Mouse (Mus musculus) limb, embryonic 12.5 days (tissue): ENCODE measurements around the gene Hes2. TPM values are rescaled to one million over a fixed set of nuclear protein-coding genes. Genes with fewer than 3 reads are reported as not detected.
A peak's percentile ranks its signal among the peaks of the same experiment; 100 is the strongest.

Experiments used
- ATAC-seq: fragments of 200-750 bp; cut with Nextera tagmentation; 2 replicates; pipeline ENCODE4 v1.8.0; 2017; ENCODE audit warnings: low read depth, moderate TSS enrichment; ENCODE audit not compliant: insufficient number of reproducible peaks, insufficient read depth, low FRiP score, low TSS enrichment
- H3K27ac ChIP-seq: fragments of 300-500 bp; sonication (generic); 2 replicates; pipeline ENCODE4 v1.5.1; 2016; ENCODE audit warnings: mild to moderate bottlenecking, moderate library complexity
- H3K27me3 ChIP-seq: fragments of 300-500 bp; sonication (generic); 2 replicates; pipeline ENCODE4 v1.6.1; 2016; ENCODE audit warnings: mild to moderate bottlenecking, moderate library complexity
- H3K36me3 ChIP-seq: fragments of 300-500 bp; sonication (generic); 2 replicates; pipeline ENCODE4 v1.6.1; 2016; ENCODE audit warnings: mild to moderate bottlenecking, moderate library complexity
- H3K4me1 ChIP-seq: fragments of 300-500 bp; sonication (generic); replicated peaks from 2 replicates; pipeline ENCODE4 v1.6.1; 2016
- H3K4me2 ChIP-seq: fragments of 300-500 bp; sonication (generic); 2 replicates; pipeline ENCODE4 v1.6.1; 2016; ENCODE audit warnings: mild to moderate bottlenecking, moderate library complexity
- H3K4me3 ChIP-seq: fragments of 300-500 bp; sonication (generic); replicated peaks from 2 replicates; pipeline ENCODE4 v1.5.1; 2016; ENCODE audit warnings: mild to moderate bottlenecking
- H3K9ac ChIP-seq: fragments of 300-500 bp; sonication (generic); replicated peaks from 2 replicates; pipeline ENCODE4 v1.6.1; 2016; ENCODE audit warnings: mild to moderate bottlenecking, moderate library complexity
- H3K9me3 ChIP-seq: fragments of 300-500 bp; sonication (generic); 2 replicates; pipeline ENCODE4 v1.6.1; 2016; ENCODE audit warnings: mild to moderate bottlenecking, moderate library complexity
- WGBS: fragments of 180-500 bp; shearing (Covaris S2); methylation state at CpG from one replicate; pipeline ENCODE4 v1.1.7; 2016; 5-methylcytosine and 5-hydroxymethylcytosine counted together
- polyA plus RNA-seq: library from polyadenylated mRNA; unstranded; fragments of >200 nt; fragmentation: Nextera tagmentation; extraction: Ambion mirVana; gene quantifications from 2 replicates; pipeline ENCODE4 v1.2.1, GENCODE M21; 2016

Hes2 gene
- polyA plus RNA-seq, 1 experiment from 2014 or later: not detected

GRCm38 (mm10) chr4:152124361-152124961 lies 34.2 kb upstream of the Hes2 start:
- ATAC-seq: no peak
- H3K9me3 ChIP-seq: no peaks in the 10 kb centered on the region
- H3K4me2 ChIP-seq: no peak overlapping the region
- no peaks in the 10 kb centered on the region for H3K36me3 ChIP-seq
- no peak overlapping the region for H3K4me3 ChIP-seq
- no peak overlapping the region for H3K27ac ChIP-seq
- 15% methylated on average over 13 of the region's 13 CpGs for WGBS
- H3K4me1 ChIP-seq: peaks cover 38% of the 10 kb centered on the region
- no peak overlapping the region for H3K9ac ChIP-seq
- peaks cover 100% of the 10 kb centered on the region for H3K27me3 ChIP-seq

GRCm38 (mm10) chr4:152125161-152126025 lies 33.3 kb upstream of the Hes2 start:
- Histone ChIP-seq H3K4me1 (peaks cover 33% of the 10 kb centered on the region), H3K27me3 (peaks cover 100% of the 10 kb centered on the region), H3K9me3 (no peaks in the 10 kb centered on the region), H3K4me2 (peak overlapping the region; percentile 48), H3K4me3 (peak overlapping the region; percentile 31), H3K9ac (no peak overlapping the region; the same call in 1 of the 2 replicates), H3K36me3 (no peaks in the 10 kb centered on the region), H3K27ac (no peak overlapping the region)
- ATAC-seq: no peak
- 5% methylated on average over 56 of the region's 56 CpGs for WGBS

- Histone ChIP-seq H3K9ac (no peak overlapping the region; the same call in 1 of the 2 replicates), H3K9me3 (no peaks in the 10 kb centered on the region), H3K36me3 (no peaks in the 10 kb centered on the region), H3K27ac (no peak overlapping the region), H3K4me1 (peaks cover 33% of the 10 kb centered on the region), H3K4me2 (peak overlapping the region; percentile 48), H3K27me3 (peaks cover 100% of the 10 kb centered on the region), H3K4me3 (peak overlapping the region; percentile 31)
- no peak for ATAC-seq
- 2% methylated on average over 65 of the region's 65 CpGs for WGBS
These were observed 32.4 kb upstream of the Hes2 start for GRCm38 (mm10) chr4:152126026-152126920.

- ATAC-seq: no peak
- H3K4me1 ChIP-seq: peaks cover 48% of the 10 kb centered on the region
- 77% methylated on average over 11 of the region's 11 CpGs for WGBS
These were observed 30.8 kb upstream of the Hes2 start for GRCm38 (mm10) chr4:152127884-152128283.

GRCm38 (mm10) chr4:152128784-152129183 lies 29.9 kb upstream of the Hes2 start:
- Histone ChIP-seq H3K27ac (no peak overlapping the region), H3K4me2 (no peak overlapping the region), H3K9ac (no peak overlapping the region), H3K27me3 (peaks cover 100% of the 10 kb centered on the region), H3K4me3 (no peak overlapping the region), H3K9me3 (no peaks in the 10 kb centered on the region), H3K4me1 (peaks cover 51% of the 10 kb centered on the region), H3K36me3 (no peaks in the 10 kb centered on the region)
- 53% methylated on average over 5 of the region's 5 CpGs for WGBS
- ATAC-seq: no peak

More at GRCm38 (mm10) chr4:152127884-152128283, 30.8 kb upstream of the Hes2 start:
- Histone ChIP-seq H3K27me3 (peaks cover 100% of the 10 kb centered on the region), H3K9me3 (no peaks in the 10 kb centered on the region), H3K9ac (no peak overlapping the region), H3K4me3 (no peak overlapping the region), H3K27ac (no peak overlapping the region), H3K4me2 (no peak overlapping the region), H3K36me3 (no peaks in the 10 kb centered on the region)

GRCm38 (mm10) chr4:152129395-152129930 lies 29.2 kb upstream of the Hes2 start:
- Histone ChIP-seq H3K36me3 (no peaks in the 10 kb centered on the region), H3K27me3 (peaks cover 100% of the 10 kb centered on the region), H3K4me3 (no peak overlapping the region), H3K9ac (no peak overlapping the region), H3K4me1 (peaks cover 51% of the 10 kb centered on the region), H3K9me3 (no peaks in the 10 kb centered on the region), H3K27ac (no peak overlapping the region), H3K4me2 (no peak overlapping the region)
- WGBS: 22% methylated on average over 13 of the region's 13 CpGs
- no peak for ATAC-seq

GRCm38 (mm10) chr4:152130771-152131653 lies 27.7 kb upstream of the Hes2 start:
- Histone ChIP-seq H3K27ac (no peak overlapping the region), H3K4me2 (peak overlapping the region; percentile 67), H3K27me3 (peaks cover 97% of the 10 kb centered on the region), H3K4me3 (peak overlapping the region; percentile 39), H3K9ac (peak overlapping the region; percentile 50), H3K9me3 (no peaks in the 10 kb centered on the region), H3K4me1 (peaks cover 42% of the 10 kb centered on the region), H3K36me3 (no peaks in the 10 kb centered on the region)
- under 1% methylated on average over 82 of the region's 85 CpGs for WGBS
- ATAC-seq: peak; percentile 53; the same call in 1 of the 2 replicates

GRCm38 (mm10) chr4:152131809-152132771 lies 26.6 kb upstream of the Hes2 start:
- no peaks in the 10 kb centered on the region for H3K9me3 ChIP-seq
- no peak for ATAC-seq
- peak overlapping the region; percentile 39 for H3K4me3 ChIP-seq
- H3K27ac ChIP-seq: no peak overlapping the region
- H3K4me2 ChIP-seq: peak overlapping the region; percentile 67
- no peaks in the 10 kb centered on the region for H3K36me3 ChIP-seq
- H3K9ac ChIP-seq: 0 out of 2 replicates have a peak overlapping the region, but pooled peaks have one; percentile 31
- 3% methylated on average over 50 of the region's 50 CpGs for WGBS
- H3K4me1 ChIP-seq: peaks cover 32% of the 10 kb centered on the region
- peaks cover 97% of the 10 kb centered on the region for H3K27me3 ChIP-seq

GRCm38 (mm10) chr4:152132772-152133169 lies 25.9 kb upstream of the Hes2 start:
- Histone ChIP-seq H3K36me3 (no peaks in the 10 kb centered on the region), H3K27ac (no peak overlapping the region), H3K4me3 (no peak overlapping the region), H3K4me1 (peaks cover 32% of the 10 kb centered on the region), H3K9me3 (no peaks in the 10 kb centered on the region), H3K27me3 (peaks cover 94% of the 10 kb centered on the region), H3K4me2 (no peak overlapping the region), H3K9ac (no peak overlapping the region)
- WGBS: 26% methylated on average over 10 of the region's 10 CpGs
- no peak for ATAC-seq
